Mouse (Mus musculus) megakaryocyte, embryonic 14.5 days (primary cell): ENCODE measurements around the gene Afap1. TPM values are rescaled to one million over a fixed set of nuclear protein-coding genes. Genes with fewer than 3 reads are reported as not detected.

Experiments
- H3K27me3 ChIP-seq: replicated peaks from 2 replicates; pipeline ENCODE3; 2012; ENCODE audit warnings: inconsistent platforms
- H3K36me3 ChIP-seq: replicated peaks from 2 replicates; pipeline ENCODE3; 2012; ENCODE audit warnings: low read length, inconsistent platforms, mixed read lengths
- H3K4me1 ChIP-seq: 2 replicates; pipeline ENCODE4 v1.6.1; 2012; ENCODE audit warnings: inconsistent platforms
- H3K4me3 ChIP-seq: replicated peaks from 2 replicates; pipeline ENCODE3; 2012; ENCODE audit warnings: moderate library complexity, mild to moderate bottlenecking, inconsistent platforms
- H3K9me3 ChIP-seq: 2 replicates; pipeline ENCODE4 v1.6.1; 2012; ENCODE audit warnings: inconsistent platforms
- FLI1 ChIP-seq: IDR thresholded peaks from 2 replicates; pipeline ENCODE4 v1.6.1; 2012; ENCODE audit warnings: low read length, inconsistent platforms, mixed read lengths
- GATA1 ChIP-seq: IDR thresholded peaks from 3 replicates; pipeline ENCODE4 v1.6.1; 2012; ENCODE audit warnings: mixed read lengths, low read length, inconsistent platforms, borderline replicate concordance
- polyA plus RNA-seq: library from polyadenylated mRNA; stranded (reverse); fragments of >175 nt; gene quantifications from 2 replicates; pipeline ENCODE4 v1.2.3, GENCODE M21; 2012; ENCODE audit warnings: low replicate concordance; ENCODE audit not compliant: insufficient read depth

Gene Afap1
- polyA plus RNA-seq, 1 experiment = 0.21 TPM

- no peak overlapping the region for H3K4me3 ChIP-seq
- H3K27me3 ChIP-seq = peaks cover 78% of the 10 kb centered on the region
- peaks cover 12% of the 10 kb centered on the region for H3K4me1 ChIP-seq
- TF ChIP-seq GATA1 = no peak
- no peak for TF ChIP-seq FLI1
- no peaks in the 10 kb centered on the region for H3K36me3 ChIP-seq
- H3K9me3 ChIP-seq = no peaks in the 10 kb centered on the region
These were observed 3.4 kb downstream of the Afap1 start for GRCm38 (mm10) chr5:35896556-35896955.

- Histone ChIP-seq H3K4me3 (no peak overlapping the region), H3K9me3 (no peaks in the 10 kb centered on the region), H3K4me1 (peaks cover 12% of the 10 kb centered on the region), H3K36me3 (no peaks in the 10 kb centered on the region), H3K27me3 (peaks cover 72% of the 10 kb centered on the region)
- no peak for TF ChIP-seq GATA1
- no peak for TF ChIP-seq FLI1
These were observed 4.0 kb downstream of the Afap1 start for GRCm38 (mm10) chr5:35897147-35897546.

- no peaks in the 10 kb centered on the region for H3K36me3 ChIP-seq
- H3K4me1 ChIP-seq = peaks cover 8% of the 10 kb centered on the region
- TF ChIP-seq GATA1 (no peak), FLI1 (no peak)
- no peak overlapping the region for H3K4me3 ChIP-seq
- H3K9me3 ChIP-seq = no peaks in the 10 kb centered on the region
- H3K27me3 ChIP-seq = peaks cover 67% of the 10 kb centered on the region
These were observed 5.0 kb downstream of the Afap1 start for GRCm38 (mm10) chr5:35898114-35898513.

- TF ChIP-seq FLI1 = no peak
- peaks cover 63% of the 10 kb centered on the region for H3K27me3 ChIP-seq
- no peak overlapping the region for H3K4me3 ChIP-seq
- no peaks in the 10 kb centered on the region for H3K9me3 ChIP-seq
- H3K36me3 ChIP-seq = no peaks in the 10 kb centered on the region
- H3K4me1 ChIP-seq = no peaks in the 10 kb centered on the region; the same call in 1 of the 2 replicates
These were observed 5.9 kb downstream of the Afap1 start for GRCm38 (mm10) chr5:35898994-35899393.

- no peaks in the 10 kb centered on the region for H3K9me3 ChIP-seq
- no peak for TF ChIP-seq FLI1
- no peaks in the 10 kb centered on the region; the same call in 1 of the 2 replicates for H3K4me1 ChIP-seq
- no peak overlapping the region for H3K4me3 ChIP-seq
- no peaks in the 10 kb centered on the region for H3K36me3 ChIP-seq
- H3K27me3 ChIP-seq = peaks cover 56% of the 10 kb centered on the region
These were observed 7.5 kb downstream of the Afap1 start for GRCm38 (mm10) chr5:35900401-35901225.

- TF ChIP-seq GATA1 = no peak
- TF ChIP-seq FLI1 = no peak
- H3K9me3 ChIP-seq = no peaks in the 10 kb centered on the region
- no peaks in the 10 kb centered on the region; the same call in 1 of the 2 replicates for H3K4me1 ChIP-seq
- H3K4me3 ChIP-seq = no peak overlapping the region
- peaks cover 52% of the 10 kb centered on the region for H3K27me3 ChIP-seq
- H3K36me3 ChIP-seq = no peaks in the 10 kb centered on the region
These were observed 8.2 kb downstream of the Afap1 start for GRCm38 (mm10) chr5:35901226-35901809.

- Histone ChIP-seq H3K4me1 (no peaks in the 10 kb centered on the region; the same call in 1 of the 2 replicates), H3K4me3 (no peak overlapping the region), H3K9me3 (no peaks in the 10 kb centered on the region), H3K27me3 (peaks cover 51% of the 10 kb centered on the region), H3K36me3 (no peaks in the 10 kb centered on the region)
- TF ChIP-seq FLI1 (no peak), GATA1 (no peak)
These were observed 10.3 kb downstream of the Afap1 start for GRCm38 (mm10) chr5:35903456-35903855.

- Histone ChIP-seq H3K9me3 (no peaks in the 10 kb centered on the region), H3K4me1 (no peaks in the 10 kb centered on the region; the same call in 1 of the 2 replicates), H3K36me3 (no peaks in the 10 kb centered on the region), H3K27me3 (peaks cover 49% of the 10 kb centered on the region), H3K4me3 (no peak overlapping the region)
- TF ChIP-seq FLI1 (no peak), GATA1 (no peak)
These were observed 12.2 kb downstream of the Afap1 start for GRCm38 (mm10) chr5:35905283-35905682.

GRCm38 (mm10) chr5:35907090-35907489 lies 14.0 kb downstream of the Afap1 start:
- Histone ChIP-seq H3K27me3 (peaks cover 45% of the 10 kb centered on the region), H3K4me1 (no peaks in the 10 kb centered on the region; the same call in 1 of the 2 replicates), H3K4me3 (no peak overlapping the region), H3K36me3 (no peaks in the 10 kb centered on the region), H3K9me3 (0 out of 2 replicates have a peak, but pooled peaks cover 2% of the 10 kb centered on the region)
- TF ChIP-seq FLI1 = no peak
- no peak for TF ChIP-seq GATA1
